Mouse (Mus musculus) forebrain, embryonic 12.5 days (tissue): ENCODE data around the gene Gpc6. TPM values are rescaled to one million over a fixed set of nuclear protein-coding genes. Genes with fewer than 3 reads are reported as not detected.
A peak's percentile ranks its signal among the peaks of the same experiment; 100 is the strongest.

ENCODE experiments used
- ATAC-seq: fragments of 200-750 bp; cut with Nextera tagmentation; 2 replicates; pipeline ENCODE4 v1.8.0; 2017; ENCODE audit warnings: moderate TSS enrichment; ENCODE audit not compliant: low FRiP score
- H3K27ac ChIP-seq: fragments of 300-500 bp; sonication (generic); 2 replicates; pipeline ENCODE4 v1.5.1; 2016; ENCODE audit warnings: mild to moderate bottlenecking
- H3K27me3 ChIP-seq: fragments of 300-500 bp; sonication (generic); 2 replicates; pipeline ENCODE4 v1.6.1; 2016; ENCODE audit warnings: mild to moderate bottlenecking
- H3K36me3 ChIP-seq: fragments of 300-500 bp; sonication (generic); replicated peaks from 2 replicates; pipeline ENCODE4 v1.6.1; 2016; ENCODE audit warnings: mild to moderate bottlenecking
- H3K4me1 ChIP-seq: fragments of 300-500 bp; sonication (generic); 2 replicates; pipeline ENCODE4 v1.6.1; 2016
- H3K4me2 ChIP-seq: fragments of 300-500 bp; sonication (generic); 2 replicates; pipeline ENCODE4 v1.6.1; 2016; ENCODE audit warnings: mild to moderate bottlenecking, moderate library complexity
- H3K4me3 ChIP-seq: fragments of 300-500 bp; sonication (generic); replicated peaks from 2 replicates; pipeline ENCODE4 v1.5.1; 2016; ENCODE audit warnings: mild to moderate bottlenecking
- H3K9ac ChIP-seq: fragments of 300-500 bp; sonication (generic); 2 replicates; pipeline ENCODE4 v1.6.1; 2016; ENCODE audit warnings: mild to moderate bottlenecking
- H3K9me3 ChIP-seq: fragments of 300-500 bp; sonication (generic); 2 replicates; pipeline ENCODE4 v1.6.1; 2016
- WGBS: fragments of 180-500 bp; shearing (Covaris S2); methylation state at CpG from one replicate; pipeline ENCODE4 v1.1.7; 2016; 5-methylcytosine and 5-hydroxymethylcytosine counted together
- polyA plus RNA-seq: library from polyadenylated mRNA; unstranded; fragments of >200 nt; fragmentation: Nextera tagmentation; extraction: Ambion mirVana; gene quantifications from 2 replicates; pipeline ENCODE4 v1.2.1, GENCODE M21; 2016

The Gpc6 gene
- polyA plus RNA-seq, 1 experiment from 2014 or later = 37.7 TPM

- Histone ChIP-seq H3K4me1 (no peaks in the 10 kb centered on the region), H3K4me3 (no peak overlapping the region), H3K4me2 (no peak overlapping the region), H3K9ac (no peak overlapping the region), H3K27ac (no peak overlapping the region), H3K9me3 (no peaks in the 10 kb centered on the region), H3K27me3 (no peaks in the 10 kb centered on the region), H3K36me3 (no peaks in the 10 kb centered on the region)
- 96% methylated on average over 10 of the region's 10 CpGs for WGBS
- no peak for ATAC-seq
Measured at GRCm38 (mm10) chr14:117981532-117981931, 1056.4 kb downstream of the Gpc6 start.

GRCm38 (mm10) chr14:117988444-117988843 lies 1063.3 kb downstream of the Gpc6 start:
- Histone ChIP-seq H3K36me3 (no peaks in the 10 kb centered on the region), H3K4me1 (peaks cover 5% of the 10 kb centered on the region; the same call in 1 of the 2 replicates), H3K9me3 (no peaks in the 10 kb centered on the region), H3K4me3 (no peak overlapping the region), H3K27me3 (no peaks in the 10 kb centered on the region), H3K4me2 (no peak overlapping the region), H3K27ac (no peak overlapping the region), H3K9ac (no peak overlapping the region)
- ATAC-seq = no peak
- WGBS = 87% methylated on average over 10 of the region's 10 CpGs

- peaks cover 5% of the 10 kb centered on the region; the same call in 1 of the 2 replicates for H3K4me1 ChIP-seq
- H3K9ac ChIP-seq = no peak overlapping the region
- no peak overlapping the region for H3K4me2 ChIP-seq
- WGBS = 85% methylated on average over 8 of the region's 8 CpGs
- H3K9me3 ChIP-seq = no peaks in the 10 kb centered on the region
- H3K36me3 ChIP-seq = no peaks in the 10 kb centered on the region
- H3K4me3 ChIP-seq = no peak overlapping the region
- no peak overlapping the region for H3K27ac ChIP-seq
- no peaks in the 10 kb centered on the region for H3K27me3 ChIP-seq
- ATAC-seq = no peak
Measured at GRCm38 (mm10) chr14:117990203-117990602, 1065.1 kb downstream of the Gpc6 start.

GRCm38 (mm10) chr14:117992600-117993256 lies 1067.6 kb downstream of the Gpc6 start:
- no peak overlapping the region for H3K4me3 ChIP-seq
- H3K27ac ChIP-seq = no peak overlapping the region
- H3K4me1 ChIP-seq = peaks cover 5% of the 10 kb centered on the region; the same call in 1 of the 2 replicates
- 83% methylated on average over 8 of the region's 8 CpGs for WGBS
- H3K4me2 ChIP-seq = no peak overlapping the region
- no peaks in the 10 kb centered on the region for H3K27me3 ChIP-seq
- H3K9ac ChIP-seq = no peak overlapping the region
- H3K36me3 ChIP-seq = no peaks in the 10 kb centered on the region
- no peak for ATAC-seq
- H3K9me3 ChIP-seq = no peaks in the 10 kb centered on the region

GRCm38 (mm10) chr14:117993845-117994244 lies 1068.7 kb downstream of the Gpc6 start:
- no peak for ATAC-seq
- 84% methylated on average over 6 of the region's 6 CpGs for WGBS

GRCm38 (mm10) chr14:118004434-118004833 lies 1079.3 kb downstream of the Gpc6 start:
- Histone ChIP-seq H3K36me3 (no peaks in the 10 kb centered on the region), H3K9me3 (no peaks in the 10 kb centered on the region), H3K4me1 (peaks cover 20% of the 10 kb centered on the region), H3K4me2 (no peak overlapping the region), H3K9ac (no peak overlapping the region), H3K27me3 (peaks cover 38% of the 10 kb centered on the region), H3K27ac (no peak overlapping the region), H3K4me3 (no peak overlapping the region)
- ATAC-seq = no peak
- 90% methylated on average over 10 of the region's 10 CpGs for WGBS

More at GRCm38 (mm10) chr14:117993845-117994244, 1068.7 kb downstream of the Gpc6 start:
- H3K27me3 ChIP-seq = no peaks in the 10 kb centered on the region
- H3K4me1 ChIP-seq = peaks cover 5% of the 10 kb centered on the region; the same call in 1 of the 2 replicates
- H3K9ac ChIP-seq = no peak overlapping the region
- no peak overlapping the region for H3K4me2 ChIP-seq
- no peaks in the 10 kb centered on the region for H3K9me3 ChIP-seq
- no peak overlapping the region for H3K4me3 ChIP-seq
- H3K27ac ChIP-seq = no peak overlapping the region
- no peaks in the 10 kb centered on the region for H3K36me3 ChIP-seq

GRCm38 (mm10) chr14:118005697-118006096 lies 1080.6 kb downstream of the Gpc6 start:
- peak; percentile 76 for ATAC-seq
- Histone ChIP-seq H3K27me3 (peaks cover 39% of the 10 kb centered on the region), H3K9me3 (no peaks in the 10 kb centered on the region), H3K4me1 (peaks cover 17% of the 10 kb centered on the region), H3K4me3 (no peak overlapping the region), H3K4me2 (no peak overlapping the region), H3K9ac (no peak overlapping the region), H3K27ac (no peak overlapping the region), H3K36me3 (no peaks in the 10 kb centered on the region)
- WGBS = 17% methylated on average over 5 of the region's 5 CpGs

GRCm38 (mm10) chr14:118009541-118009940 lies 1084.4 kb downstream of the Gpc6 start:
- peaks cover 18% of the 10 kb centered on the region; the same call in 1 of the 2 replicates for H3K27me3 ChIP-seq
- no peaks in the 10 kb centered on the region for H3K4me1 ChIP-seq
- no peak overlapping the region for H3K4me3 ChIP-seq
- 86% methylated on average over 9 of the region's 9 CpGs for WGBS
- no peaks in the 10 kb centered on the region for H3K9me3 ChIP-seq
- no peak for ATAC-seq
- H3K36me3 ChIP-seq = no peaks in the 10 kb centered on the region
- H3K27ac ChIP-seq = no peak overlapping the region
- no peak overlapping the region for H3K4me2 ChIP-seq
- H3K9ac ChIP-seq = no peak overlapping the region

- Histone ChIP-seq H3K27ac (no peak overlapping the region), H3K36me3 (no peaks in the 10 kb centered on the region), H3K4me1 (no peaks in the 10 kb centered on the region), H3K9ac (no peak overlapping the region), H3K9me3 (no peaks in the 10 kb centered on the region), H3K4me2 (no peak overlapping the region), H3K27me3 (0 out of 2 replicates have a peak, but pooled peaks cover 8% of the 10 kb centered on the region), H3K4me3 (no peak overlapping the region)
- no peak for ATAC-seq
- 65% methylated on average over 8 of the region's 8 CpGs for whole genome bisulfite sequencing
Measured at GRCm38 (mm10) chr14:118013237-118013636, 1088.1 kb downstream of the Gpc6 start.

- H3K4me1 ChIP-seq = no peaks in the 10 kb centered on the region
- no peaks in the 10 kb centered on the region for H3K27me3 ChIP-seq
- H3K36me3 ChIP-seq = no peaks in the 10 kb centered on the region
- ATAC-seq = no peak
- no peak overlapping the region for H3K9ac ChIP-seq
- no peak overlapping the region for H3K27ac ChIP-seq
- no peak overlapping the region for H3K4me2 ChIP-seq
- no peaks in the 10 kb centered on the region for H3K9me3 ChIP-seq
- 86% methylated on average over 5 of the region's 5 CpGs for WGBS
- H3K4me3 ChIP-seq = no peak overlapping the region
Measured at GRCm38 (mm10) chr14:118019314-118019713, 1094.2 kb downstream of the Gpc6 start.

- WGBS = 57% methylated on average over 10 of the region's 10 CpGs
- Histone ChIP-seq H3K27me3 (no peaks in the 10 kb centered on the region), H3K27ac (no peak overlapping the region)
Measured at GRCm38 (mm10) chr14:118021867-118022543, 1096.9 kb downstream of the Gpc6 start.

More at GRCm38 (mm10) chr14:118021867-118022543, 1096.9 kb downstream of the Gpc6 start:
- Histone ChIP-seq H3K9me3 (no peaks in the 10 kb centered on the region), H3K9ac (no peak overlapping the region), H3K36me3 (no peaks in the 10 kb centered on the region), H3K4me2 (no peak overlapping the region), H3K4me3 (no peak overlapping the region), H3K4me1 (no peaks in the 10 kb centered on the region)
- no peak for ATAC-seq
